Comparison of ENCODE assay signal across 8 mouse cellular contexts in the genomic region with DNA sequence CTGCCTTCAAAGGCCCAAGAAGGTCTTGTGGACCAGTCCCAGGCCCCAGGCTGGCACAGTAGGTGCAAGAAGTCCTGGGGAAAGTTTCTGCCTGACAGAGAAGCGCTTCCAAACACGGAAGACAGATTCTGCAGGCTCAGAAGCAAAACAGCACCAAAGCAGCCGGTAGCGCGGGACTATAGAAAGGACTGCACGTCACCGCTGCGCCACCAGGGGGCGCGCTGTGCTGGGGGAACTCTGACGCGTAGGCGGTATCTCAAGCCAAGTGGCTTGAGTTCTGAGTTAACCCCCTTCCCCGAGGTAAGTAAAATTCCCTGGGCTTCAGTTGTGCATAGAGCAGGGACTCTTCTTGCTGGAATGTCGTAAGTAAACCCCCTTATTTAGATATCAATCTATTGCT. TPM values are rescaled to one million over a fixed set of nuclear protein-coding genes. Genes with fewer than 3 reads are reported as not detected.
DNase-seq lines count a peak whose midpoint lies in the region; ATAC-seq lines count a peak whose summit lies in the region.

No protein-coding gene starts in this region.

- H3K27me3 ChIP-seq in hindbrain, embryonic 10.5 days (ENCODE audit: insufficient read depth, poor library complexity, severe bottlenecking) = peaks cover 3% of the 10 kb centered on the region; the same call in 1 of the 2 replicates
- H3K27me3 ChIP-seq in hindbrain, embryonic 16.5 days (replicated peaks; ENCODE audit: control insufficient read depth, insufficient read depth, low read length) = no peaks in the 10 kb centered on the region
- H3K27me3 ChIP-seq in intestine, embryonic 15.5 days (replicated peaks) = no peaks in the 10 kb centered on the region
- no peaks in the 10 kb centered on the region; the same call in 1 of the 2 replicates for H3K27me3 ChIP-seq in limb, embryonic 12.5 days
- no peaks in the 10 kb centered on the region for H3K27me3 ChIP-seq in splenic B cell, adult 2 months (ENCODE audit: control insufficient read depth, insufficient read depth, low read length, poor library complexity, severe bottlenecking)

- peak; percentile 86 for DNase-seq in hindbrain, embryonic 10.5 days (ENCODE audit: low spot score)
- DNase-seq in cerebellum, postnatal 36 days = peak; percentile 81 to 89
- peak; percentile 82 for DNase-seq in gastrocnemius, postnatal 14 days
- DNase-seq in splenic B cell, adult 2 months (ENCODE audit: low read depth, low spot score) = peak; percentile 89

- peak overlapping the region; percentile 72 for H3K27ac ChIP-seq in hindbrain, embryonic 10.5 days
- H3K27ac ChIP-seq in hindbrain, embryonic 16.5 days (ENCODE audit: low read depth, low read length) = no peak overlapping the region
- no peak overlapping the region for H3K27ac ChIP-seq in intestine, embryonic 15.5 days
- H3K27ac ChIP-seq in limb, embryonic 12.5 days = no peak overlapping the region

- peak overlapping the region; percentile 16; the same call in 1 of the 2 replicates for H3K4me3 ChIP-seq in hindbrain, embryonic 10.5 days
- no peak overlapping the region for H3K4me3 ChIP-seq in hindbrain, embryonic 16.5 days (ENCODE audit: low read length)
- no peak overlapping the region for H3K4me3 ChIP-seq in intestine, embryonic 15.5 days (replicated peaks)
- 0 out of 2 replicates have a peak overlapping the region, but pooled peaks have one; percentile 4 for H3K4me3 ChIP-seq in limb, embryonic 12.5 days (replicated peaks)

- peaks cover 23% of the 10 kb centered on the region for H3K36me3 ChIP-seq in hindbrain, embryonic 10.5 days
- H3K36me3 ChIP-seq in hindbrain, embryonic 16.5 days (ENCODE audit: control insufficient read depth, insufficient read depth, low read length) = peaks cover 11% of the 10 kb centered on the region
- H3K36me3 ChIP-seq in intestine, embryonic 15.5 days = peaks cover 13% of the 10 kb centered on the region
- peaks cover 19% of the 10 kb centered on the region for H3K36me3 ChIP-seq in limb, embryonic 12.5 days
- H3K36me3 ChIP-seq in splenic B cell, adult 2 months (ENCODE audit: control insufficient read depth, insufficient read depth, low read length, poor library complexity, severe bottlenecking) = no peaks in the 10 kb centered on the region; the same call in 1 of the 2 replicates

- intact Hi-C loops in gastrocnemius, postnatal 14 days (cut with DNase I; ENCODE audit: low total_unique reads) = loop anchor here (5.0 kb wide), 1 partner anchor 164 kb away; no protein-coding TSS in a partner anchor

- H3K9me3 ChIP-seq in hindbrain, embryonic 10.5 days = no peaks in the 10 kb centered on the region
- no peaks in the 10 kb centered on the region for H3K9me3 ChIP-seq in hindbrain, embryonic 16.5 days (ENCODE audit: control insufficient read depth, low read length)
- no peaks in the 10 kb centered on the region for H3K9me3 ChIP-seq in intestine, embryonic 15.5 days
- no peaks in the 10 kb centered on the region; the same call in 1 of the 2 replicates for H3K9me3 ChIP-seq in limb, embryonic 12.5 days

- no peak for ATAC-seq in hindbrain, embryonic 16.5 days
- ATAC-seq in intestine, embryonic 15.5 days = 0 out of 2 replicates have a peak, but pooled peaks have one; percentile 9
- no peak for ATAC-seq in limb, embryonic 12.5 days (ENCODE audit: insufficient number of reproducible peaks, insufficient read depth, low FRiP score, low TSS enrichment, low read depth)
- peak; percentile 60 for ATAC-seq in monocyte, adult 5-6 weeks (replicated peaks; ENCODE audit: insufficient number of reproducible peaks, low FRiP score, low TSS enrichment, poor library complexity, severe bottlenecking)

- H3K4me1 ChIP-seq in hindbrain, embryonic 10.5 days (replicated peaks) = peaks cover 46% of the 10 kb centered on the region
- peaks cover 16% of the 10 kb centered on the region for H3K4me1 ChIP-seq in hindbrain, embryonic 16.5 days (ENCODE audit: control insufficient read depth, insufficient read depth, low read depth, low read length)
- H3K4me1 ChIP-seq in intestine, embryonic 15.5 days (replicated peaks) = peaks cover 19% of the 10 kb centered on the region
- H3K4me1 ChIP-seq in limb, embryonic 12.5 days (replicated peaks) = peaks cover 35% of the 10 kb centered on the region

- no peak overlapping the region for H3K9ac ChIP-seq in hindbrain, embryonic 16.5 days (ENCODE audit: low read depth, low read length)
- no peak overlapping the region for H3K9ac ChIP-seq in intestine, embryonic 15.5 days
- H3K9ac ChIP-seq in limb, embryonic 12.5 days (replicated peaks) = 0 out of 2 replicates have a peak overlapping the region, but pooled peaks have one; percentile 18

- WGBS in hindbrain, embryonic 10.5 days = 4% methylated on average over 15 of the region's 15 CpGs
- 5% methylated on average over 14 of the region's 15 CpGs for WGBS in hindbrain, embryonic 16.5 days
- WGBS in intestine, embryonic 15.5 days = 4% methylated on average over 15 of the region's 15 CpGs
- 4% methylated on average over 15 of the region's 15 CpGs for WGBS in limb, embryonic 12.5 days

- no peak overlapping the region for H3K4me2 ChIP-seq in hindbrain, embryonic 16.5 days (ENCODE audit: low read length)
- peak overlapping the region; percentile 76; the same call in 1 of the 2 replicates for H3K4me2 ChIP-seq in intestine, embryonic 15.5 days (replicated peaks)
- peak overlapping the region; percentile 28; the same call in 1 of the 2 replicates for H3K4me2 ChIP-seq in limb, embryonic 12.5 days

RNA-seq across cellular contexts. Expression of gene Cog1, which starts 0.8 kb away (rescaled TPM):
- 32.1 and 40.3 TPM in 2 replicates for polyA plus RNA-seq in hindbrain, embryonic 10.5 days (2016; fragmentation: Nextera tagmentation; extraction: Ambion mirVana)
- 35.3 and 38.5 TPM in 2 replicates for polyA plus RNA-seq in hindbrain, embryonic 16.5 days (2015; fragmentation: Nextera tagmentation; extraction: Ambion mirVana)
- 10 to 100 TPM; 21.2 to 22.9 TPM for total RNA-seq in gastrocnemius, postnatal 14 days (2021)
- 26.0 and 26.4 TPM in 2 replicates for polyA plus RNA-seq in intestine, embryonic 15.5 days (2015; fragmentation: Nextera tagmentation; extraction: Ambion mirVana)
- polyA plus RNA-seq in limb, embryonic 12.5 days (2016; fragmentation: Nextera tagmentation; extraction: Ambion mirVana) = 30.0 and 31.7 TPM in 2 replicates
- total RNA-seq in monocyte, adult 5-6 weeks (2017) = 15.0 to 35.6 TPM (median 20.2 TPM) in 3 replicates

RNA-seq across cellular contexts. Expression of gene Slc39a11, which starts 1.7 kb away (rescaled TPM):
- 21.5 and 25.3 TPM in 2 replicates for polyA plus RNA-seq in hindbrain, embryonic 10.5 days (2016; fragmentation: Nextera tagmentation; extraction: Ambion mirVana)
- 37.1 and 40.1 TPM in 2 replicates for polyA plus RNA-seq in hindbrain, embryonic 16.5 days (2015; fragmentation: Nextera tagmentation; extraction: Ambion mirVana)
- total RNA-seq in gastrocnemius, postnatal 14 days (2021) = 1 to 10 TPM; 3.6 TPM
- polyA plus RNA-seq in intestine, embryonic 15.5 days (2015; fragmentation: Nextera tagmentation; extraction: Ambion mirVana) = 40.8 and 45.7 TPM in 2 replicates
- 17.3 and 17.9 TPM in 2 replicates for polyA plus RNA-seq in limb, embryonic 12.5 days (2016; fragmentation: Nextera tagmentation; extraction: Ambion mirVana)
- 7.1 to 9.8 TPM (median 8.9 TPM) in 3 replicates for total RNA-seq in monocyte, adult 5-6 weeks (2017)

RNA-seq across cellular contexts. Expression of gene Sstr2, which starts 29.0 kb away (rescaled TPM):
- polyA plus RNA-seq in hindbrain, embryonic 10.5 days (2016; fragmentation: Nextera tagmentation; extraction: Ambion mirVana) = 18.7 and 30.4 TPM in 2 replicates
- 32.3 and 32.5 TPM in 2 replicates for polyA plus RNA-seq in hindbrain, embryonic 16.5 days (2015; fragmentation: Nextera tagmentation; extraction: Ambion mirVana)
- total RNA-seq in gastrocnemius, postnatal 14 days (2021) = not detected
- polyA plus RNA-seq in intestine, embryonic 15.5 days (2015; fragmentation: Nextera tagmentation; extraction: Ambion mirVana) = 0.65 and 1.4 TPM in 2 replicates
- polyA plus RNA-seq in limb, embryonic 12.5 days (2016; fragmentation: Nextera tagmentation; extraction: Ambion mirVana) = 0.76 and 0.78 TPM in 2 replicates
- total RNA-seq in monocyte, adult 5-6 weeks (2017) = 0.29 TPM in 1 of 3 replicates, not detected in the others

RNA-seq across cellular contexts. Expression of gene Fam104a, which starts 35.8 kb away (rescaled TPM):
- 58.8 TPM in 2 replicates for polyA plus RNA-seq in hindbrain, embryonic 10.5 days (2016; fragmentation: Nextera tagmentation; extraction: Ambion mirVana)
- polyA plus RNA-seq in hindbrain, embryonic 16.5 days (2015; fragmentation: Nextera tagmentation; extraction: Ambion mirVana) = 39.1 and 42.2 TPM in 2 replicates
- total RNA-seq in gastrocnemius, postnatal 14 days (2021) = 10 to 100 TPM; 28.4 to 31.3 TPM
- 42.6 and 46.0 TPM in 2 replicates for polyA plus RNA-seq in intestine, embryonic 15.5 days (2015; fragmentation: Nextera tagmentation; extraction: Ambion mirVana)
- 51.8 and 54.1 TPM in 2 replicates for polyA plus RNA-seq in limb, embryonic 12.5 days (2016; fragmentation: Nextera tagmentation; extraction: Ambion mirVana)
- total RNA-seq in monocyte, adult 5-6 weeks (2017) = 17.2 to 28.1 TPM (median 27.7 TPM) in 3 replicates

RNA-seq across cellular contexts. Expression of gene D11Wsu47e, which starts 36.1 kb away (rescaled TPM):
- polyA plus RNA-seq in hindbrain, embryonic 10.5 days (2016; fragmentation: Nextera tagmentation; extraction: Ambion mirVana) = 25.8 and 27.3 TPM in 2 replicates
- 22.9 and 24.5 TPM in 2 replicates for polyA plus RNA-seq in hindbrain, embryonic 16.5 days (2015; fragmentation: Nextera tagmentation; extraction: Ambion mirVana)
- total RNA-seq in gastrocnemius, postnatal 14 days (2021) = 1 to 10 TPM; 5.0 to 7.5 TPM
- 14.6 and 17.8 TPM in 2 replicates for polyA plus RNA-seq in intestine, embryonic 15.5 days (2015; fragmentation: Nextera tagmentation; extraction: Ambion mirVana)
- 23.7 and 25.8 TPM in 2 replicates for polyA plus RNA-seq in limb, embryonic 12.5 days (2016; fragmentation: Nextera tagmentation; extraction: Ambion mirVana)
- total RNA-seq in monocyte, adult 5-6 weeks (2017) = 5.9 to 15.9 TPM (median 13.4 TPM) in 3 replicates

Comparison
In these comparisons a context has a peak if more than half of its experiments do, and no peak if none do; other contexts are left out.
1. H3K4me3 ChIP-seq: peak in hindbrain, embryonic 10.5 days (single experiment) and limb, embryonic 12.5 days (single experiment); none in hindbrain, embryonic 16.5 days (single experiment) and intestine, embryonic 15.5 days (single experiment).
2. ATAC-seq: peak in intestine, embryonic 15.5 days (single experiment) and monocyte, adult 5-6 weeks (single experiment); none in hindbrain, embryonic 16.5 days (single experiment) and limb, embryonic 12.5 days (single experiment).
3. Peak in every context shown above with its lines, with median percentiles within 50 percentile points of each other: DNase-seq.